Mouse (Mus musculus) stomach, embryonic 14.5 days (tissue): ENCODE results near the gene Fam53a. TPM values are rescaled to one million over a fixed set of nuclear protein-coding genes. Genes with fewer than 3 reads are reported as not detected.

Source experiments
- ATAC-seq: fragments of 200-750 bp; cut with Nextera tagmentation; 2 replicates; pipeline ENCODE4 v1.8.0; 2017; ENCODE audit warnings: low read depth, moderate TSS enrichment; ENCODE audit not compliant: insufficient number of reproducible peaks, insufficient read depth, low FRiP score
- H3K27ac ChIP-seq: fragments of 300-500 bp; sonication (generic); 2 replicates; pipeline ENCODE4 v1.5.1; 2014; ENCODE audit warnings: mild to moderate bottlenecking, low read length, moderate library complexity, mixed read lengths
- H3K27me3 ChIP-seq: fragments of 300-500 bp; sonication (generic); 2 replicates; pipeline ENCODE4 v1.6.1; 2014; ENCODE audit warnings: low read length, control low read depth, mixed read lengths; ENCODE audit not compliant: control insufficient read depth, insufficient read depth
- H3K36me3 ChIP-seq: fragments of 300-500 bp; sonication (generic); 2 replicates; pipeline ENCODE4 v1.6.1; 2014; ENCODE audit warnings: mild to moderate bottlenecking, control low read depth, low read length, moderate library complexity, mixed read lengths; ENCODE audit not compliant: control insufficient read depth, insufficient read depth
- H3K4me1 ChIP-seq: fragments of 300-500 bp; sonication (generic); 2 replicates; pipeline ENCODE4 v1.6.1; 2014; ENCODE audit warnings: low read length, control low read depth, mixed read lengths; ENCODE audit not compliant: control insufficient read depth, insufficient read depth
- H3K4me2 ChIP-seq: fragments of 300-500 bp; sonication (generic); replicated peaks from 2 replicates; pipeline ENCODE4 v1.6.1; 2014; ENCODE audit warnings: low read depth, low read length, control low read depth
- H3K4me3 ChIP-seq: fragments of 300-500 bp; sonication (generic); 2 replicates; pipeline ENCODE4 v1.5.1; 2014; ENCODE audit warnings: low read depth, low read length, control low read depth
- H3K9ac ChIP-seq: fragments of 300-500 bp; sonication (generic); replicated peaks from 2 replicates; pipeline ENCODE4 v1.6.1; 2014; ENCODE audit warnings: low read depth, mild to moderate bottlenecking, control low read depth, low read length, moderate library complexity, mixed read lengths
- H3K9me3 ChIP-seq: fragments of 300-500 bp; sonication (generic); 2 replicates; pipeline ENCODE4 v1.6.1; 2016; ENCODE audit warnings: low read depth, low read length, control low read depth; ENCODE audit not compliant: control insufficient read depth
- WGBS: fragments of 180-500 bp; shearing (Covaris S2); extraction: QIAGEN DNeasy Blood & Tissue Kit; methylation state at CpG from one replicate; pipeline ENCODE4 v1.1.7; 2014; 5-methylcytosine and 5-hydroxymethylcytosine counted together
- polyA plus RNA-seq: library from polyadenylated mRNA; unstranded; fragments of >200 nt; fragmentation: Nextera tagmentation; extraction: Ambion mirVana; gene quantifications from 2 replicates; pipeline ENCODE4 v1.2.1, GENCODE M21; 2014

Gene Fam53a
- polyA plus RNA-seq, 1 experiment from 2014 or later: 66.0 TPM

- no peaks in the 10 kb centered on the region for H3K9me3 ChIP-seq
Measured at GRCm38 (mm10) chr5:33593620-33594019, 35.8 kb downstream of the Fam53a start.

GRCm38 (mm10) chr5:33589221-33589888 lies 40.1 kb downstream of the Fam53a start:
- Histone ChIP-seq H3K36me3 (no peaks in the 10 kb centered on the region), H3K27ac (no peak overlapping the region), H3K9me3 (no peaks in the 10 kb centered on the region), H3K4me3 (no peak overlapping the region), H3K4me1 (no peaks in the 10 kb centered on the region), H3K9ac (no peak overlapping the region), H3K27me3 (no peaks in the 10 kb centered on the region), H3K4me2 (no peak overlapping the region)
- 66% methylated on average over 5 of the region's 5 CpGs for WGBS
- no peak for ATAC-seq

More at GRCm38 (mm10) chr5:33593620-33594019, 35.8 kb downstream of the Fam53a start:
- WGBS: 39% methylated on average over 2 of the region's 2 CpGs
- no peak overlapping the region for H3K4me2 ChIP-seq
- no peak for ATAC-seq
- no peak overlapping the region for H3K4me3 ChIP-seq
- H3K36me3 ChIP-seq: no peaks in the 10 kb centered on the region; the same call in 1 of the 2 replicates
- H3K4me1 ChIP-seq: no peaks in the 10 kb centered on the region
- no peak overlapping the region for H3K27ac ChIP-seq
- H3K9ac ChIP-seq: no peak overlapping the region
- no peaks in the 10 kb centered on the region for H3K27me3 ChIP-seq

GRCm38 (mm10) chr5:33588066-33588465 lies 41.4 kb downstream of the Fam53a start:
- Histone ChIP-seq H3K9ac (no peak overlapping the region), H3K9me3 (no peaks in the 10 kb centered on the region), H3K4me2 (no peak overlapping the region), H3K27ac (no peak overlapping the region), H3K36me3 (no peaks in the 10 kb centered on the region), H3K27me3 (no peaks in the 10 kb centered on the region), H3K4me1 (no peaks in the 10 kb centered on the region), H3K4me3 (no peak overlapping the region)
- ATAC-seq: no peak
- 76% methylated on average over 3 of the region's 3 CpGs for WGBS

GRCm38 (mm10) chr5:33587498-33588058 lies 41.9 kb downstream of the Fam53a start:
- Histone ChIP-seq H3K27ac (no peak overlapping the region), H3K27me3 (no peaks in the 10 kb centered on the region), H3K36me3 (no peaks in the 10 kb centered on the region), H3K4me1 (no peaks in the 10 kb centered on the region), H3K9ac (no peak overlapping the region), H3K9me3 (no peaks in the 10 kb centered on the region), H3K4me2 (no peak overlapping the region), H3K4me3 (no peak overlapping the region)
- 67% methylated on average over 18 of the region's 18 CpGs for WGBS
- ATAC-seq: no peak

GRCm38 (mm10) chr5:33580336-33580735 lies 49.1 kb downstream of the Fam53a start:
- H3K27me3 ChIP-seq: no peaks in the 10 kb centered on the region
- no peak overlapping the region for H3K4me3 ChIP-seq
- H3K36me3 ChIP-seq: no peaks in the 10 kb centered on the region
- H3K9me3 ChIP-seq: no peaks in the 10 kb centered on the region
- H3K9ac ChIP-seq: no peak overlapping the region
- no peak overlapping the region for H3K27ac ChIP-seq
- no peak for ATAC-seq
- 55% methylated on average over 1 of the region's 1 CpGs for WGBS
- H3K4me2 ChIP-seq: no peak overlapping the region
- H3K4me1 ChIP-seq: no peaks in the 10 kb centered on the region

- H3K36me3 ChIP-seq: no peaks in the 10 kb centered on the region
- ATAC-seq: no peak
- no peak overlapping the region for H3K27ac ChIP-seq
- WGBS: 69% methylated on average over 4 of the region's 4 CpGs
- H3K9ac ChIP-seq: no peak overlapping the region
- H3K9me3 ChIP-seq: no peaks in the 10 kb centered on the region
- H3K4me1 ChIP-seq: no peaks in the 10 kb centered on the region
- H3K4me3 ChIP-seq: no peak overlapping the region
- H3K27me3 ChIP-seq: no peaks in the 10 kb centered on the region
- H3K4me2 ChIP-seq: no peak overlapping the region
Measured at GRCm38 (mm10) chr5:33574207-33574606, 55.2 kb downstream of the Fam53a start.

GRCm38 (mm10) chr5:33565886-33566285 lies 63.5 kb downstream of the Fam53a start:
- Histone ChIP-seq H3K9ac (no peak overlapping the region), H3K36me3 (no peaks in the 10 kb centered on the region), H3K4me3 (no peak overlapping the region), H3K27me3 (no peaks in the 10 kb centered on the region), H3K9me3 (no peaks in the 10 kb centered on the region), H3K4me2 (no peak overlapping the region), H3K27ac (no peak overlapping the region), H3K4me1 (no peaks in the 10 kb centered on the region)
- 85% methylated on average over 4 of the region's 4 CpGs for WGBS
- no peak for ATAC-seq

- Histone ChIP-seq H3K4me3 (no peak overlapping the region), H3K4me2 (no peak overlapping the region), H3K27ac (no peak overlapping the region), H3K9me3 (no peaks in the 10 kb centered on the region), H3K27me3 (no peaks in the 10 kb centered on the region), H3K4me1 (no peaks in the 10 kb centered on the region), H3K36me3 (no peaks in the 10 kb centered on the region), H3K9ac (no peak overlapping the region)
- 41% methylated on average over 14 of the region's 14 CpGs for WGBS
- ATAC-seq: no peak
Measured at GRCm38 (mm10) chr5:33556277-33556995, 73.0 kb downstream of the Fam53a start.
